Mouse (Mus musculus) lung, postnatal 0 days (tissue): ENCODE measurements around the gene Ccdc91.

Experiments
- CTCF ChIP-seq: IDR thresholded peaks from 2 replicates; pipeline ENCODE4 v1.5.1; 2016; ENCODE audit warnings: antibody characterized with exemption, mild to moderate bottlenecking
- EP300 ChIP-seq: IDR thresholded peaks from 2 replicates; pipeline ENCODE4 v1.6.1; 2016; ENCODE audit warnings: antibody characterized with exemption, mild to moderate bottlenecking, control low read depth

DNA sequence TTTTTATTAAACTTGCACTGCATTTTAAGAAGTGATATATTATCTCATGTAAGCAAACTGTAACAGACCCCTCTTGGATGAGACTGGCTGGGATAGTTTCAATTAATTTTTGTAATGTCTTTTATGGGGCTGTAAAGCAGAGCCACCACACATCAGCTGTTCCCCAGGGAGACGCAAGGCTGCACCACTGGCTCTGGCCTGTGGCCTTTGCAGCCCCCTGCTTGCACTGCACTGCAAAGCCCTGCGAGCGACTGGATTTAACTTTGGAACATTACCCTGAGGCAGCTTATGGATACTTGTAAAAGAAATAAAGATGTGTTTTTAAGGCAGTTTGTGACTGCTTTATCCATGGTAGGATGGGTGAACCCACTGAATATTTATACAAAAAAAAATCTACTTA is 112.0 kb downstream of the Ccdc91 start:
- no peak for TF ChIP-seq CTCF
- TF ChIP-seq EP300: no peak
